Mouse (Mus musculus): ENCODE data around the gene Camk2n1.

Camk2n1 gene

DNA sequence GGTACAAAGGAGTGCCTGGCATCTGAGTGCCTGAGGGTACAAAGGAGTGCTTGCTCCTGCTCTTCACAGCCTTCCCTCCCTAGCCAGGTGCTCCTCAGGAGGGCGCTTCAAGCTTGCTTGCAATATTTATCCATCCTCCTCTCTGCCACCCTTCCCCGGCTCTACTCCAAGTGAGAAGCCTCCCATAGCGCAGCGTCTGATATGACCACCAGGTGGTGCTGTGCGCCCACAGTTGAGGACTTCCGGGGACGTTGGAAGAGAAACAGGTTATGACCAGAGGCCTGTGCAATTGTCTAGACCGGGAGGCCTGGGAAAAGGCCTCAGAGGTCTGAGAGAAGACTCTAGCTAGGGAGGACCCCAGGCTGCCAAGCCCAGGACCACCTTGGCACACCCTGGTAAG is 6.7 kb upstream of the Camk2n1 start:
- DNase-seq (ENCODE audit: low read depth, low spot score), result peak; percentile 92

DNA sequence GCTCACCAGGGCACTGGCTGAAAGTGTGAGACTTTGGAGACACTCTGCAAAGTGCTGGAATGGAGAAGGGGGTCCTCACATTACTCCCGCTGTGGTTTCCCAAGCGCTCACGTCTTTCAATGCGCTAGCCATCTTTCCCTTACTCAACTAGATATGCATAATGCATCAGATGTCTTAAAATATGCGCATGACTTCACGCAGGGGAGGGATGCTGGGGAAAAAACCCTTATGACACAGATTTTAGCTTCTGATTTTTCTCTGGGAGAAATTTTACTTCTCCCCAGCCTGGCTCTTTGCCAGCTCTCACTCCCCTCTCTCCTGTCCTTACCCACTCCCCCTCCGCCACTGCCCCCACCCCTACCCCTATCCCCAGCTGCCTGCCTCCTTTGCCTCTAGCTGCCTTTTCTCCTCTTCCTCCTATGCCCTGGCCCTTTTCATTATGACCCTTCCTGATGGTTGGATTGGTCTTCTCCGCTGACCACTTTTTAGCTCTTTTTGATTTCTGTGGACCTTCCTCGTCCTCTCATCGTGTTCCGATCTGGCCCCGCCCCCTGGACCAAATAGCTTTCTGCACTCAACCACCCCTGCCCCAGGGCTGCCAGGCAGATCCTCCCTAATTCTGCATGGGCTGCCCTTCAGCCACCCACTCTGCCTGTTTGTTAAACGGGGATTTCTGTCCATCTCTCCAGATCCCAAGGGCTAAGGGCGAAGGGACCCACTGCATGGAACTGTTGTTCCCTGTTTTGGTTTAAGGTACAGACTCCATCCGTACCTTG is 6.1 kb upstream of the Camk2n1 start:
- no peak for DNase-seq (ENCODE audit: low read depth, low spot score)

DNA sequence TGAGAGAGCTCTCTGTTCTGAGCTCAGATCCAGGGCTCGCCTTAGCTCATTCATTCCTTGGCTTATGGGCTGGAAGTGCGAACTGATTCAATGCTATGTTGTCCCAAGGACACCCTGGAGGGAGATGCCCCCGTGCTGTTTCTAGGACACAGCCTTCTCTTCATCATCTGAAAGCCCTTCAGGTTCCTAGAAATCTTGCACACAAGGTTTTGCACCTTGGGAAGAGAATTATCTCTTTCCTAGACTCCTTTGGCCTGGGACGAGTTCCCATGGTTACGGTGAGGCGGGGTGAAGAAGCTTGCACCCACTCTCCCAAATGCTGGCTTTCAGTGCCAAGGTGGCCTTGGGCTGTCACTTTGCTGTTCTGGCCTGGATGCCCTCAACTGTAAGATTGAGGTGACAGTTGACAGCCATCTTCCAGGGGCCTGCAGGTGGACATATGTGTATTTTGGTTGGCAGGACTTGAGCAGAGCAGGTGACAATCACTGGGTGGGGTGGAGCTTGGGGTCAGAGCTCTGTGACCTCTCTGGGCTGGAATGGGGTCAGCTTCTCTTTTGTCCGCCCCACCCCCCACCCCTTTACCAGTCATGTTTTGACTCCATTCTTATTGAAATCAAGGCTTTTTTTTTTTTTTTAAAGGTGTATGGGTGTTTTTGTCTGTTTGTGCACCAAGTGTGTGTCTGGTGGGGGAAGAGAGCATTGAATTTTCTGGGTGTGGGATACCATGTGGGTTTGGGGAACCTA is 5.1 kb upstream of the Camk2n1 start:
- DNase-seq (ENCODE audit: low read depth, low spot score), result no peak

DNA sequence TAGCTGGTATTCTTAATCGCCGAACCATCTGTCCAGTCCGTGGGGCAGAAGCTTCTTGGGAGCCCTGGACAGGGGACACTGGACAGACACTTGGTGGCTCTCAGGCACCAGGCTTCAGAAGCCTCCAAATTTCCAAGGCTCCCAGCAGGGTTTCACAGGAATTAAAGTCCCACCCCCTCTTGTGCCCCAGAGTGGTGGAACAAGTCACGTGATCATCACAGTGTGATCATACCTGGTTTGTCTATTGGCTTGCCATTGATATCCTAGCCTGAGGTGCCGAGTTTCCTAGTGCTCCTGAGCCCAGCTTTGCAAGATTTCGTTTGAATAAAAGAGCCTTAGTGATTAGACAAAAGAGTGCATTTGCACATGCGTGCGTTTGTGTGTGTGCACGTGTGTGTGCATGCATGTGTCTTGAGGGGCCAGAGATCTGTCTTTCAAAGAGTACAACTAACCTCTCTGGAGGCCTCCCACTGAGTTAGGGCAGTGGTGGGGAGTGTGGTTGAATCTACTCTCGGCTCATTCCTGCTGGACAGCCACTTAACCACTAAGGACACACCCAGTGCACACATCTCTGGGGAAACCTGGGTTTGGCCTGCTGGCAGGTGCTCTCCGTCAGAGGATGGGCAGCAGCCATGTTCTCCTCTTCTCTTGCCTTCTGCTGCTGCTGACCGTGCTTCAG is 4.3 kb upstream of the Camk2n1 start:
- DNase-seq (ENCODE audit: low read depth, low spot score), result no peak

DNA sequence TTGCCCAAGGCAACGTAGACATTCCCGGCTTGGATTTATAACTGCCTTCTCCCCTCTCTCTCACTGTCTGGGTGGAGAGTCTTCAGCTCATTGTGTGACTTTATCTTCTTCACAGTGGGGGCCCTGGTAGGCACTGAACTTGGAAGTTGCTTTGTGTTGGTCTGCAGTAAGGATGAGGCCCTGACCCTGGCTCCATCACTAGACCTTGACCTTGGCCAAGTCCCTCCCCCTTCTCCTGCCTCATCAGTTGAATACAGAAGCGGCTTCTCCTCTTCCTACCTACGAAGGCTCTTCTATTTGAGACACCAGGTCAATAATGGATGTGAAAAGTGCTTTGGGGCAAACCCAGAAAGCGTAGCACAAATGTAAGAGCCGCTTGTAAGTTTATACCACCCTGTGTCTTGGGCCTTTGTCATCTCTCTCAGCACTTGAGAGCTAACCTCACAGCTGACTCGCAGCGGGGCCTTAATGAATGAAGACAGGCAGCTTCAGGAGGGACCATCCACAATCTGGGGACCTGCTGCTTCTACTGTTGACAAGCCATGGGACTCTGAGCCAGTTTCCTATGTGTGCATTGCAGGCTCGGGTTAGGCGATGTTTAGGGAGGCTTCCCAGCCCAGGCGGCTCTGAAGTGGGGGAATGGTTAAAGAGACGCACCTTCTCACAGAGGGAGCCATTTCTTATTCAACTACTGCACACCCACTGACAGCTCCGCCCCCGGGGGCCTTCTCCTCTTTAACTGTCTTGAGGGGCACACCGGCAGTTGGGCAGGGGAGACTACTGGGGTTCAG is 1.6 kb upstream of the Camk2n1 start:
- DNase-seq (ENCODE audit: low read depth, low spot score), result no peak

DNA sequence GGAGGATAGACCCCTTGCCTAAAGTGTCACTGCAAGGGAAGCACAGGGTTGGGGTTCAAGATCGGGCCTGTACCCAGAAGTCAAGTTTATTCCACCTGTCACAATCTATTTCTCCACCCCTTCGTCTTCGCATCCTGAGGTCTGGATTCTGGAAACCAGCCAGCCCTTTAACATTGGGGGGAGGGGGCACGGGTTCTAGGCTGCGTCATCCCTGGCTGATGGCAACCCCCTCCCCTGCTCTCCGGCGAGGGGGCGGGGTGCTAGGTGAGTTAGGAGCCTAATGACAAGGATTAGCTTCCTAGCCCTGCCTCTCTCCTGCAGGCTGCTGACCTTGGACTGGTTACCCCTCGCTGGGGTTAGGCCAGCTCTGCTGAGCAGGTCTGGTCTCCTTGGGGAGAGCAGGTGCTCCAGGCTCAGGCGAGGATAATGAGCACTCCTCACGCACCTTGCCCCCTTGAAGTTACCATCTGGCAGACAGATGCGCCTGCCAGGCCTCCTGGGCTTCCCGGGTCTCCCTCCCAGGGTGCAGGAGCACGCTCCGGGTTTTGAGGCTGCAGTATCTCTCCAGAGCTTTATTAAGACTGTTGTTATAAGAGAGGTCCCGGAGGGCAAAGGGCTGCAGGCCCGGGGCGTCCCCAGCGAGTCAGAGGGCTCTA is 889 bp upstream of the Camk2n1 start:
- DNase-seq (ENCODE audit: low read depth, low spot score), result no peak

DNA sequence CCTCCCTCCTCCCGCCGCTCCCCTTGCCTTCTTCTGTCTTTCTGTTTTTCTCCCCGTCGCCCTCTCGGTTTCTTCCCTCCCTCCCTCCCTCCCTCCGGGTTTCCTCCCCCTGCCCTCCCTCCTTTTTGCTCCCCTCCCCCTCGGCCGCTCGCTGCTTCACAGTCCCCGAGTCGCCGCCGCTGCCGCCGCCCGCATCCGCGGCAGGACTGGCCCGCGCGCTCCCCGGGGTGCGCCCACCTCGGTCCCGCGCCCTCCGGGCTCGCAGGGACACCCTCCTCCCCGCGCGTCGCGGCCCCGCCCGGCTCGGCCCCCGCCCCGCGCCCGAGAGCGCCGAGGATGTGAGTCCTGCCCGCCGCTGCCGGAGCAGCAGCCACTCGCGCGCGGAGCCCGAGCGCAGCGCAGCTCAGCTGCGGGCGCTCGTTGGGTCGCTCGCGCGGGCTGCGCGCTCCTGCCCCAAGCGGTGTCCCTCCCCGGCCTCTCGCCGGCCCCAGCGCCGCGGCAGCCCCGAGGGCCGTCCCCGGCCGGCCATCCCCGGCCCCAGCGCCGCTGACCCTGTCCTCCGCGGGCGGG is 542 bp downstream of the Camk2n1 start:
- peak; percentile 67 for DNase-seq (ENCODE audit: low read depth, low spot score)

DNA sequence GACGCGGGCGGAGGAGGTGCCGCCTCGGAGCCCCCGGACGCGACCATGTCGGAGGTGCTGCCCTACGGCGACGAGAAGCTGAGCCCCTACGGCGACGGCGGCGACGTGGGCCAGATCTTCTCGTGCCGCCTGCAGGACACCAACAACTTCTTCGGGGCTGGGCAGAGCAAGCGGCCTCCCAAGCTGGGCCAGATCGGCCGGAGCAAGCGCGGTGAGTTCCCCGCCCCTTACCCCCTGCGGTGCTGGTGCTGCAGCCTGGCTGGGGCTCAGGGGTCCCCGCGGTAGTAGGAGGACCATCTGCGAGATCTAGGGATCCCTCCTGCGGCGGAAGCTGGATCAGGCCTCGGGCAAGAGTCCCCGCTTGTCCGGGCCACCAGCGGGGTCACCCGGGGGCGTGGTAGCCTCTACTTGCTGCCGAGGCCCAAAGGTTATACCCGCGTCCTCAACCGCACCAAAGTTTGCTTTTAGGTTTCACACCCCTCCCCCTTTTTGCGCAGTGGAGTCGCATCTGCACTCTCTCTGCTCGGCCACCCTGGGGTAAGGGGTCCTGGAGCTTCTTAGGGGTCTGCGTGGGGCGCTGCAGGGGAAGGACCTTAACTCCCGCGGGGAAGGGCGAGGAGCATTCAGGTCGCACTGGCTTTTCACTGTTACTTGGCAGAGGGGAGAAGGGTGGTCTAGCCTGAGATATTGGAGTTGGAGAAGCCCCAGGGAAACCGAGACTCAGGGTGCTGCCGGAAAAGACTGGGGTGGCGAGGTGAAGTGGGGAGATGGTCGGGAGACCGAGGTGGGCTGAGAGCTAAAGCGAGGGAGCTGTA is 1.2 kb downstream of the Camk2n1 start:
- peak; percentile 27 for DNase-seq (ENCODE audit: low read depth, low spot score)

DNA sequence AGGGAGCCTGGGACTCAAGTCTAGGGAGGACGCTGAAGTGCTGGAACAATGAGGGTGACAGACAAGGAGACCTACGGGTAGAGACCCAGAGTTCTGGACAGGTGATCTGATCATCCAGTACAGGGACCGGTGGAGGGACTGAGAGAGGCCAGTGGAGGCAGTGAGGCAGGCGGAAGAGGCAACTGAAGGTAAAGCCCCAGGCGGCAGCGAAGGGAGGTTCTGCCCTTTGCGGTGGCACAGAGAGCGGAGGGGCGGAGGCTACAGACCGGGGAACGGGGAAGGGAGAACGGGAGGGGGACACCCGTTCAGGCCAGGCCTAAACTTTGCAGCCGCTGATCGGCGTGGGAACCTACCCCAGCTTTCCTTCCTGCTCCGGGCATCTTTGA is 1.8 kb downstream of the Camk2n1 start:
- DNase-seq (ENCODE audit: low read depth, low spot score), result peak; percentile 68

DNA sequence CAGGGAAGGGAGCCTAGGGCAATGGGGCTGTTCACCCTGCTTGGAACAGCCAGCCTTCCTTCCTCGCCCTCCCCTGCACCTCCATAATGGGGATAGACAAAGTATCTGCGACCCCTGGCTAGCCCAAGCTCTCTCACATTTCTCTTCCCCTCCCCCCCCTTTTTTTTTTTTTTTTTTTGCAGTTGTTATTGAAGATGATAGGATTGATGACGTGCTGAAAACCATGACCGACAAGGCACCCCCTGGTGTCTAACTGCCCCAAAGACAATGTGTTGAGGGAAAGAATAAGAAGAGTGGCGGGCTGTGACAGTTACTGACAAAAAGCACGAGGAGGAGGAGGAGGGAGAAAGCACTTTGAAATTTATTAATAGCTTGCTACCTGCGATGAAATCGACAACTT is 2.4 kb downstream of the Camk2n1 start:
- DNase-seq (ENCODE audit: low read depth, low spot score), result peak; percentile 70

DNA sequence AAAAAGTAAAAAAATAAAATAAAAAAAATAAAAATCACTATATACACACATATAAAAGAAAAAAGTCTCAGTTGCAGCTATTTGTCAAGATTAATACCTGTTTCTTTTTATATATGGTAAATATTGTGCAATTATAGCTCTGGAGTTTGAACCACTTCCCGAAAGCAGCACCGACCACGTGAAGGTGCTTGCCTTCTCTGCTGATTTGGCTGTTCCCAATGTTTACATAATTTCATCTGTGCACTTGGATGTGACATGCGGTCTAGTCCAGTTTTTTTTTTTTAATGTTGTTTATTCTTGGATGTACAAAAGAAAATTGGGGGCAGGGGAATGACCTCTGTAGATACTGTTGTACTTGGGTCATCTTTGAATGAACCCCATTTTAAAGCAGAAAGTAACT is 3.0 kb downstream of the Camk2n1 start:
- DNase-seq (ENCODE audit: low read depth, low spot score), result no peak

DNA sequence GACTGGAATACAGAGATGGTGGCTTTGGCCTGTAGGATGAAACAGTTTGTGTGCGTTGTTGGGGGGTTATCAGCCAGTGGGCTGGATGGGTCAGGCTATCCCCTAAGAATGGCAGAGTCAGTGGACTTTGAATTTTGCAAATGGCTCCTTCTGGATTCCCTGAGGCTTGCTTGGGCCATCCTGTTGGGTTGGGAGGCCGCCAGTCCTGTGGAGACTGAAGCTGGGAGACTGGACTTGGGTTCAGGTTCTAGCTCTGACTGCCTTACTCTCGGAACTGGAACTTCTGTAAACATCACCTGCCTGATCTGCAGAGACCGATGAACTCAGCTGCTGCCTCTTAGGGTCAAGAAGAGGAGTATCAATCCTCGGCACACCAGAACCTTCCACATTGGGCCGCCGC is 4.1 kb downstream of the Camk2n1 start:
- no peak for DNase-seq (ENCODE audit: low read depth, low spot score)

DNA sequence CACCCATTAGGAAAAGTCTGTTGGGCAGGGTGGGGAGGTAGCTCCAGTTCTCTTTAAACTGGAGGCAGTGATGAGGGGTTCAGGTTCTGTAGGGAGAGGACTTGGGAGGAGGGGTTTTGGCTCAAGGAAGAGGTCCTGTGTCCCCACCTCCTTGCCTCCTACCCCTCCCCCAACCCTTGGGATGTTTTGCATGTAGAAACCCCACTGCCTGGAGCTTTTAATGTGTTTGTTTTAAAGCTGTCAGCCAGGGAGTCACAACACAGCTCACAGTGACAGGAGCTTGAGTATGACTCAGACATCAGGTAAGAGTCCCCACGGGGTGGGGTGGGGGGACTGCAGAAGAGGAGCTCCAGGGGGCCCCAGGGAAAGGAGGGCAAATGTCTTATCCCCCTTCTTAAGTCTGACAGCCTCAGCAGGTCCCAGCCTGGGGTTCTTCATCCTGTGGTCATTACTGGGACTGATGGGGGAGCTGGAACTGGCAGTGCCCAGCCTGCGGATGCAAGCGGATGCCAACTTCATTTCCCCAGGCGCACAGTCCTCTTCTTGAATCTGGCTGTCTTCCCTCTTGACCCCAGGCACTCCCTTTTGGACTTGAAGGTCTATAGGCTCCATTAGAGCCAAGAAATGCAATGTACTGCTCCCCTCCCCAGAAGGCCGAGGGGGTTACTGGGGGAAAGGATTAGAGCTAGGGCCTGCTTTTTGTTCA is 4.8 kb downstream of the Camk2n1 start:
- DNase-seq (ENCODE audit: low read depth, low spot score), result no peak

DNA sequence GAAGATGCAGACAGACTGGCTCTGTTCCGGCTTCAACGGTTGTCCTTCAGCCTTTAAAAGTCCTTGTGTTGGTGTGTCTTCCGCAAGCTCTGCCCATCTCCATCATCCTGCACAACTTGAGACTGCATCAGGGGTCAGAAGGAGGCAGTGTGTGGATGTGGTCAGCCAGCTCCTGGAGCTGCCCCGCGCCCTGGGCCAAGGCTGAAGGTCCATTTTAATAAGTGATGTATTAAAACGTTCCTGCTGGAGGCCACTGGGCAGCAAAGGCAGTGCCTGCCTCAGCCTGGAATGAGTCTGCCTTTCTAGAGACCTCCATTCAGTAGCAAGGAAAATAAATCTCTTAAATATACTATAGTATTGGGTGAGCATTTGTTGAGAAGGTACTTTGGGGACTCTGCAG is 5.7 kb downstream of the Camk2n1 start:
- DNase-seq (ENCODE audit: low read depth, low spot score), result no peak

DNA sequence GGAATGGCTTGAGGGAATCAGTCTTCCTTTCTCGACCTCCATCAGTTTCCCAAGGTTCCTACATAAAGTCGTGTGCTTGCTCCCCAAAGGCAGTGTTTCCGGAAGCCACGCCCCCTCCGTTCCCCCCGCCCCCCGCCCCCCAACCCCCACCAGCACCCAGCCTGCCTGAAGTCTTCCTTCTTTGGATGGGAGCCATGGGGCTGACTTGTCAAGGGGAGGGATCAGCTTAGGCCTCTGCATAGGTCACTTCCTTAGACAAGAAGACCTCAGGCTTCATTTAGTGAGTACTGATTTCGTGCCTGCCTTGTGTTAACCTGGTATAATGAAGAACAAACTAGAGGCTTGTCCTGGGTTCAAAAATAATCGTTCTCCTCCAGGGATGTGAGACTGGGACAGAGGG is 6.8 kb downstream of the Camk2n1 start:
- DNase-seq (ENCODE audit: low read depth, low spot score), result no peak

DNA sequence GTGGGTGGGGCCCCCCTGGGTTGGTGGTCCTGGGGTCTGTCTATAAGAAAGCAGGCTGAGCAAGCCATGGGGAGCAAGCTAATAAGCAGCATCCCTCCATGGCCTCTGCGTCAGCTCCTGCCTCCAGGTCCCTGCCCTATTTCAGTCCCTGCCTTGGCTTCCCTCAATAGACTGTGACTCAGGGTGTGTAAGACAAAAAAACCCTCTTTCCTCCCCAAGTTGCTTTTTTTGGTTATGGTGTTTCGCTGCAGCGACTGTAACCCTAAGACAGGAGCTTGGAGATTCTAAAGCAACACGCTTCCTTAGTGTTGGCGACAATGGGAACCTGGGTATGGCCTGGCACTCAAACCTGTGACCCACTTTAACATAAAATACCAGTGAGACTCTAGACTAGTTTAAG is 7.4 kb downstream of the Camk2n1 start:
- no peak for DNase-seq (ENCODE audit: low read depth, low spot score)

DNA sequence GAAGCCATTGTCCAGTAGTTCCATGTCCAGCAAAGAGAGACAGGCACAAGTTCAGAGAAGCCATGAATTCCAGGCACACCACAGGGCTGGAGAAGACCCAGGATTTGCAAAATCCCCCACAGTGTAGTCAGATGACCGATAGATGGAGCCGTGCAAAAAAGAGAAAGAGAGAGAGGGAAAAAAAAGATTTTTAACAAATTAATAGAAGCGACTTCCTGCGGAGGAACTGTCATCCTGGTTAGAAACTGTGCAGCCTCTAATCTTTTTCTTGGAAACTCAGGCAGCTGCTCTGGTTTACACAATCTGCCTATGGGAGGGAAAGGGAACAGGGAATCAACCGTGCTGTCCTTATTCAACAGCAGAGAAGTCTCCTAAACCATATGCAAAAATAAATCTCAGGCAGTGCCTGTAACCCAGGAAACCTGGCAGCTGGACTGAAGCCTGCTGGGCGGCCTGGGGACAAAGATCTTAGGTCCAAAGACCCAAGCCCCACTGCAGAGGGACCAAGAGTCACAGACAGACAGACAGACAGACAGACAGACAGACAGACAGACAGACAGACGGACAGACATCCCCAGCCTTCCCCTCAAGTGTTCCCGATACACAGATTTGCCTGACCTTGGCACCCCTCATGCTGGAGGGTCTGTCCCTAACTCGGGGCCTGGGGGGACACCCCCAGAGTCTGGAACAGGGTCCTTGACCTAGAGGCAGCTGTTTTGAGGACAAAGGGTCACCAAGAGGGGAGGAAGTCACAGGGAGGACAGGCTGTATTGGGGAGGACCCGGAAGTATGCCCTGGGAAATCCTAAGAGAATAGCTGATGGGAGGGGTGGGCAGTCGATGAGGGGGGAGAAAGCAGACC is 9.1 kb downstream of the Camk2n1 start:
- no peak for DNase-seq (ENCODE audit: low read depth, low spot score)

DNA sequence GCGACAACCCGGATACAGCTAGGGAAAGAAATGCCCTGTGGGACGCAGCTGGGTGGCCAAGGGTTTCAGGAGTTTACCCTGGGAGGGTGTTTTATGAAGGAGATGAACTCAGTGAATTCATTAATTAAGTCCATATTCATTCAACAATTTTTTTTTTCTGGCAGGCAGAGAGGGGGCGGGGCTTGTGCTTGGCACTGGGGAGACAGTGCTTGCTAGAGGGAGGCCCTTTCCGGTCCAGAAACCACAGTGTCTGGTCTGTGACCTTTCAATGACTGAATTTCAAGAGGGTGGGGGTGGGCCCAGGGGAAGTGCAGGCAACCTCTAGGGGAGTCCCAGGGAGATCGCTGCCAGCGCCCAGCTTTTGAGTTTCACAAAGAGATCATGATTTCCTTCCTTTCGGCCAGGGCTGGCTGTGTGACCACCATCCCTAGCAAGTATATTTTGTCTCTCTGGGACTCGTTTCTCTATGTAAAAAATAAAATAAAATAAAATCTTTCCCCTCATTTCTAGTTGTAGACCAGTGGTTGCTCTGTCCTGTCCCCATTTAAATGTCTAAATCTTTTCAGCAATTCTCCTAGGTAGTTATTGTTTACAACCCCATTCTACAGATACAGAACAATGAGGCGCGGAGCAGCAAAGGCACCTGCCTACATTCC is 9.8 kb downstream of the Camk2n1 start:
- DNase-seq (ENCODE audit: low read depth, low spot score), result peak; percentile 81

Measured in CD4-positive, CD25-positive, alpha-beta regulatory T cell, adult 2 months (primary cell).